Mouse (Mus musculus) gastrocnemius, adult 2 months (tissue): Measurements from ENCODE around the gene Rufy2. TPM values are rescaled to one million over a fixed set of nuclear protein-coding genes. Genes with fewer than 3 reads are reported as not detected.
A peak's percentile ranks its signal among the peaks of the same experiment; 100 is the strongest.

Source experiments
- DNase-seq: peaks from one replicate; pipeline ENCODE4 v3.0.0; 2022
- H3K27ac ChIP-seq: fragments of 200-600 bp; 2 replicates; pipeline ENCODE4 v1.8.1; 2022; ENCODE audit warnings: mild to moderate bottlenecking
- H3K4me3 ChIP-seq: fragments of 200-600 bp; 2 replicates; pipeline ENCODE4 v1.8.1; 2022; ENCODE audit warnings: mild to moderate bottlenecking, moderate library complexity
- CTCF ChIP-seq: fragments of 200-600 bp; IDR thresholded peaks from 2 replicates; pipeline ENCODE4 v1.8.1; 2022; ENCODE audit warnings: antibody characterized with exemption, mild to moderate bottlenecking, moderate library complexity
- intact Hi-C: fragments of 180-260 bp; cut with DNase I; formaldehyde crosslinking; loops from one replicate; pipeline ENCODE4 v1.15.1; 2025
- total RNA-seq, 2 experiments: library from RNA; stranded (reverse); gene quantifications; 2 replicates each; pipeline ENCODE4 v1.2.3; 2021

Rufy2 gene
- total RNA-seq, 2 experiments from 2014 or later: 3.8 to 4.7 TPM

DNA sequence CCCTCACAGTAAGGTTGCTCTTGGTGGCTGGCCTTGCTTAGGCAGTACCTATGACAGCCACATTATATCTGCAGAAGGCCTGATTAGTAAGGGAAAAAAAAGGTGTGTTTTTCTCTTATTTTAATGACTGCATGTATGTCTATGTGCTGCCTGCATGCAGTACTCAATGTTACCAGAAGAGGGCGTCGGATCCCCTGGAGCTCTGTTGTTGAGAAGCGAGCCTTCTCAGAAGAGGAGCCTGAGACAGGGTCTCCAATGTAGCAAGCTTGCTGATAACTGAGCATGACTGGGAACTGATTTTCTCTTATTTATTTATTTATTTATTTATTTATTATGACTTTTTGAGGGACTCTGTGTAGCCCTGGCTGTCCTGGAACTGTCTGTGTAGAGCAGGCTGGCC is 7.3 kb downstream of the Rufy2 start:
- no peak for DNase-seq

DNA sequence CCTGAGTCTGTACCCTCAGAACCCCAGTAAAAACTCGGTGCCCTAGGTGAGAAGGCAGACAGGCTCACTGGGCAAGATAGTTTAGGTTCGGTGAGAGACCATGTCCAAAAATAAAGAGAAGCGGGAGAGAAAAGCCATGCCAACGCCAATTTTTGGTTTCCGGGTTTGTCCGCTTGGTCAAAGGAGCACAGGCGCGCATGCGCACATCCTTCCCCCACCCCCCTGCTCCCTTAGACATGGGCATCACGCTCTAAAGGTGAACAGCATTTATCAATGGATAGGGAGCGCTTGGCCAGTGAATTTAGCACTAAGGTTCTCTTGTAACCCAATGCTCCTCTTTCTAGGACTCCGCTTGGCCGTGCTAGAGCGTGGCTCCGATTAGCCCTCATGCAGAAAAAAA is 10.6 kb downstream of the Rufy2 start:
- Histone ChIP-seq H3K4me3 (no peak overlapping the region), H3K27ac (no peak overlapping the region)
- intact Hi-C loops: no loop called here
- no peak for TF ChIP-seq CTCF
- DNase-seq: no peak

More for the DNA sequence above, 7.3 kb downstream of the Rufy2 start:
- Histone ChIP-seq H3K4me3 (no peak overlapping the region), H3K27ac (no peak overlapping the region)
- intact Hi-C loops: no loop called here
- TF ChIP-seq CTCF: peak; percentile 60

DNA sequence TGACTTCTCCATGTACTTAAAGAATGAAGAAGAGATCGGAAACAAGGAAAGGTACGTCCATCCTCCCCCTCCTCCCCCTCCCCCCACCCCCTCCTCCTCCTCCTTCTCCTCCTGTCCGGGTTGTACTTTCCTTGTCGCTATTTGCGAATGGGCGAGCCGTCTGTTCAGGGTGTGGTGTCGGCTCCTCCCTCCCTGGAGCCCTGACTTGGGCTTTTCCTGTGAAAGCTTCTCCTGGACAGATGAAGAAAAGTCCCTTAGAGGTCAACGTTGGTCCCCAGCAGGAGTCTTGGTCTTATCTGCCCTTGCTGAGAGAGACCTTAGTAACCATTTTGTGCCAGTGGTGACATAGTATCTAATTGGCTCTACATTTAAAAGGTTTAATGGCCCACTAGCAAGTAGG is 14.0 kb downstream of the Rufy2 start:
- TF ChIP-seq CTCF: no peak
- Histone ChIP-seq H3K27ac (no peak overlapping the region), H3K4me3 (no peak overlapping the region)
- intact Hi-C loops: no loop called here
- DNase-seq: no peak

DNA sequence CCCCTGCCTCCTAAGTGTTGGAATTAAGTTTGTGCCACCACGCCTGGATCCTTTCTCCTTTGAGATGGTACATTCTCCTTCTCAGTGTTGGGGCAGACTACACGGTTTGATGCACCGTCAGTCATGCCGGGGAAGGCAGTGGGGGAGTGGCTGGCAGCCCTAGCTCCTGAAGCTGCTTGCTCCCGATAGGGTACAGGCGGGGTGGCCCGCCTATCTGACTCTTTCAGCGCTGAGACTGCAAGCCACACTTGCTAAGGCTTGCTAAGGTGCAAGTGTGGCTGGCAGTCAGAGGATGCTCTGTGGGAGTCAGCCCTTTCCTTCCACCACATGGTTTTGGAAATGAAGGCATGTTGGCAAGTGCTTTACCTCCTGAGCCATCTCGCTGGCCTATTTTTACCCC is 20.6 kb downstream of the Rufy2 start:
- intact Hi-C loops: no loop called here
- DNase-seq: no peak
- Histone ChIP-seq H3K4me3 (no peak overlapping the region), H3K27ac (no peak overlapping the region)
- TF ChIP-seq CTCF: no peak

DNA sequence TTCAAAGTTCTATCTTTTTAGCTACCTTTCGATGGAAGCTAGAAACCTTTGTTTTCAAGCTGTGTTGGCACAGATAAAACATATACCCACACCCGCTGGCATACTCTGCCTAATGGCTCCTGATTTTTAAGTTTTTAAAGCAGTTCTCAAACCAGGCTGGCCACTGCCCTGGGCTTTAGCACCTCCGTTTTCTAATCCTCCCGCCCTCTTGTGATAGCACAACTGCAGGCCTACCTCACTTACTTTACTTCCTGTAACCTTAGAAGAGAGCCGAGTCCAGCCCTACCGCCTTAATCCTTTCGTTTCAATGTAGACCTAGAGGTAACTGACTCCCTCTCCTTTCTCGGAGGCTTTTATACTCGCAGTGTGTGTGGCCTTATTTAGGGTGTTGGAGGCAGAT is 23.2 kb downstream of the Rufy2 start:
- no peak overlapping the region for H3K4me3 ChIP-seq
- no peak overlapping the region for H3K27ac ChIP-seq
- TF ChIP-seq CTCF: no peak
- DNase-seq: no peak
- intact Hi-C loops: no loop called here

DNA sequence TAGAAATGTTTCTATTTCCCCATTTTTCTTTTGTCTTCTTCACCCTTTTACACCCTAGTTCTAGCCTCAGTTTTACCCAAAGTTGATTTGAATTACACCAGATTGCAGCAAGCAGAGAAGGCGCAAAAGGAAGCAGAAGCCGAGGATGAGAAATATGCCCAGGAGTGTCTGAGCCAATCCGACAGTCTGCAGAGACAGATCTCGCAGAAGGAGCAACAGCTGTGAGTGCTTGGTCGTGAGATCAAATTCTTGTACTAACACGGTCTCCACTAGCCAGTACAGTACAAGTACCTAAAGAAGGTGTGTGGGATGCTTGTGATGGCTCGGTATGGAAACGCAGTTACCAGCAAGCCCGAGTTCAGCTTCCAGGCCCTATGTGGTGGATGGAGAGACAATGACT is 24.5 kb downstream of the Rufy2 start:
- DNase-seq: no peak
- no peak overlapping the region for H3K4me3 ChIP-seq
- no peak overlapping the region for H3K27ac ChIP-seq
- TF ChIP-seq CTCF: no peak
- intact Hi-C loops: no loop called here

DNA sequence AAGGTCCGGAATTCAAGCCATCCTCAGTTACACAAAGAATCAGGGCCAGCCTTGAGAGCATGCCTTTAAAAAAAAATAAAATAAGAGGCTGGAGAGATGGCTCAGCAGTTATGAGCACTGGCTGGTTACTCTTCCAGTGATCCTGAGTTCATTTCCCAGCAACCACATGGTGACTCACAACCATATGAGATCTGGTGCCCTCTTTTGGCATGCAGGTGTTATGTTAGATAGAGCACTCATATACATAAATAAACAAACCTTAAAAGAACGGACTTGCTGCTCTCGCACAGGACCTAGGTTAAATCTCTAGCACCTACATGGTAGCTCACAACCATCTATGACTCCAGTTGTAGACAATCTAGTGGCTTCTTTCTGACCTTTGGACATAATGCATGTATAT is 28.2 kb downstream of the Rufy2 start:
- peak; percentile 2; the same call in 1 of the 2 replicates for TF ChIP-seq CTCF
- Histone ChIP-seq H3K27ac (no peak overlapping the region), H3K4me3 (no peak overlapping the region)
- intact Hi-C loops: no loop called here
- no peak for DNase-seq

DNA sequence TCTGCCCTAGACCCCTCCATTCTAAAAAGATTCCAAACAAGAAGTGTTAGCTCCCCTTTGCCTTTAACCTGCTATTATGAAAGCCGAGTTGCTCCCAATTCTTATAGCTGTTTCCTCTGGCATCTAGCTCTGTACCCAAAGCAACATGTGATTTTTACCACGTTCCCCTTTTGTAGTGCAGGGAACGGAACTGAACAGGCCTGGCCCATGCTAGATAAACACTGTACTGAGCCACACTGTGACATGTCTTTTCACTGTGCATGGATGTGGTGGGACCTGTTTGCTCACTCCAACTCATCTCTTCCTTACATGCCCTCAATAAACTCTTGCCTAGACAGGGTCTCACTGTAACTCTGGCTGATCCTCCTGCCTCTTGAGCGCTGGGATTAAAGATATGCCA is 30.2 kb downstream of the Rufy2 start:
- H3K27ac ChIP-seq: no peak overlapping the region
- TF ChIP-seq CTCF: no peak
- no peak overlapping the region for H3K4me3 ChIP-seq
- DNase-seq: no peak
- intact Hi-C loops: no loop called here

DNA sequence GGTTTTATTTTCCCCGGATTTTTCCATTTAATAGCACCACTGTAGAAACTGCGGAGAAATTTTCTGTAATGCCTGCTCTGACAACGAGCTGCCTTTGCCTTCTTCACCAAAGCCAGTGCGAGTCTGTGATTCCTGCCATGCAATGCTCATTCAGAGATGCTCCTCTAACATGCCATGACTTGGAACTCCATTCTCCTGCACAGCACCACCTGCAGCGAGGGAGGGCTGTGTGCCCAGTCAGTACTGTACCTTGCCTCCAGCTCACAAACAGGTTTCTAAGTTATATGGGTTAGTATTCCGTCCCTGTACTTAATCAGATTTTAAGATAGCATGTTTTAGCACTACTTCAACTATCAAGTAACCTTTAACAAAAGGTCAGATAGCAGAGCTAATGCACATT is 31.5 kb downstream of the Rufy2 start:
- H3K4me3 ChIP-seq: no peak overlapping the region
- DNase-seq: no peak
- no peak overlapping the region for H3K27ac ChIP-seq
- no peak for TF ChIP-seq CTCF
- intact Hi-C loops: no loop called here

DNA sequence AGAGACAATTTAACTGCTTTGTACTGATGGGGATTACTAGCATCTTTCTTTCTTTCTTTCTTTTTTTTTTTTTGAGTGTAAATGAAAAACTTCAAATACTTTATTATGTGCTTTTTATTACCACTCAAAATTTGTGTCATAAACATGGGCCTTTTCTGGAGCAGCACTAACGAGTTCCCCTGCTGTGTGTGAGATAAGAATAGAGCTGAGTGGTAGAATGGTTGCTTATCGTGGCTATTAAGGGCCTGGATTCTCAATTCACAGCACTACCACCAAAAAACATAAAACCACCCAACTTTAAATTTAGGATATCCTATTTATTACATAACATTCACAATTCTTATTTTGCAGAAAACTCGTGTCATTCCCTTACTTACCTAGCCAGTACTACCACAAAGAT is 33.5 kb downstream of the Rufy2 start:
- no peak for TF ChIP-seq CTCF
- no peak overlapping the region for H3K27ac ChIP-seq
- DNase-seq: no peak
- H3K4me3 ChIP-seq: no peak overlapping the region
- intact Hi-C loops: no loop called here

DNA sequence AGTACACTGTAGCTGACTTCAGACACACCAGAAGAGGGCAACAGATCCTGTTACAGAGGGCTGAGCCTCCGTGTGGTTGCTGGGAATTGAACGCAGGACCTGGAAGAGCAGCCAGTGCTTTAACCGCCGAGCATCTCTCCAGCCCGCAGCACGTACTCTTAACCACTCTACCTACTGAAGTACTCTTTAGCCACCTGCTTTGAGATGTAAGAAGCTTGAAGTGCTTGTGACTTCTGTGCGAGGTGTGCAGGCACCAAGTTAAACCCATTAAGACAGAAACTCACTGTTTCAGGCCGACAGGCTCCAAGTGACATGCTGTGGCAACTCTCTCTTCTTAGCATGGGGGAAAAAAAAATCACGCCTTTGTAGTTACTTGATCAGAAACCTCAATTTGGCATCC is 34.1 kb downstream of the Rufy2 start:
- DNase-seq: no peak
- Histone ChIP-seq H3K4me3 (no peak overlapping the region), H3K27ac (no peak overlapping the region)
- intact Hi-C loops: no loop called here
- no peak for TF ChIP-seq CTCF

DNA sequence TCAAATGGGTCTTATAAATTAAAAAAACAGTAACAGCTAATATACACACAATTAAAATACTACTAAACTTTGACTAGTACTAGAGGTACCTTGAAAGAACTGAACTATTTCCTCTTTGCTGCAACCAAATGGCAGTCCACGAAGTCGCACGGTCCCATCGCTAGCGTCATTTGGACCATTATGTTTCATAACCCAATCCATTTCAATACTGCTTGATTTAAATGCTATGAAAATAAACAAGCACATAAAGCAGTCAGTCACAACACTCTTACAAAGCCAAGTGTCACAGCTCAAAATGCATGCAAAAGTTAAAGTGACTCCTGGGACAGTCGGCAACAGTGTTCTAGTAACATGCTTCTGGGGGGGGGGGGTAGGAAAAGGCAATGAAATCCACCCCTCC is 39.3 kb downstream of the Rufy2 start:
- no peak for TF ChIP-seq CTCF
- Histone ChIP-seq H3K27ac (no peak overlapping the region), H3K4me3 (no peak overlapping the region)
- intact Hi-C loops: no loop called here
- no peak for DNase-seq

DNA sequence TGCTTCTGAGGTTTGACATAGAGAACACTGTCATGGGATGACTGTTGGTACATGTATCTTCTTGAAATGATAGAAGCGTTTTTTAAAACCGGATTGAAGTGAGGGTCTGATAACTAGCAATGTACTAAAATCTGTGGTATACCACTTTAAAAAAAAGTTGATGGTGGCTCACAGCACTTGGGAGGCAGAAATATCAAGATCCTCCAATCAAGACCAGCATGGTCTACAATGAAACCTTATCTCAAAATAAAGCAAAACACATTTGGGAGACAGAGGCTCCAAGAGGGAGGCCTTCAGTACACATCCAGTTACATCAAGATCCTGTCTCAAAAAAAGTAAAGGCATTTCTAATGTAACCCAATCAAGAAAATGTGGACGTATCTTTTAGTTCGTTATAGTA is 41.7 kb downstream of the Rufy2 start:
- no peak for TF ChIP-seq CTCF
- Histone ChIP-seq H3K4me3 (peak overlapping the region; percentile 74), H3K27ac (peak overlapping the region; percentile 100)
- DNase-seq: no peak
- intact Hi-C loops: loop anchor here (2.0 to 10.0 kb wide), 5 partner anchors 39 to 535 kb away; partner anchors contain the start of genes Ccar1, Herc4, Rufy2 and Vps26a

DNA sequence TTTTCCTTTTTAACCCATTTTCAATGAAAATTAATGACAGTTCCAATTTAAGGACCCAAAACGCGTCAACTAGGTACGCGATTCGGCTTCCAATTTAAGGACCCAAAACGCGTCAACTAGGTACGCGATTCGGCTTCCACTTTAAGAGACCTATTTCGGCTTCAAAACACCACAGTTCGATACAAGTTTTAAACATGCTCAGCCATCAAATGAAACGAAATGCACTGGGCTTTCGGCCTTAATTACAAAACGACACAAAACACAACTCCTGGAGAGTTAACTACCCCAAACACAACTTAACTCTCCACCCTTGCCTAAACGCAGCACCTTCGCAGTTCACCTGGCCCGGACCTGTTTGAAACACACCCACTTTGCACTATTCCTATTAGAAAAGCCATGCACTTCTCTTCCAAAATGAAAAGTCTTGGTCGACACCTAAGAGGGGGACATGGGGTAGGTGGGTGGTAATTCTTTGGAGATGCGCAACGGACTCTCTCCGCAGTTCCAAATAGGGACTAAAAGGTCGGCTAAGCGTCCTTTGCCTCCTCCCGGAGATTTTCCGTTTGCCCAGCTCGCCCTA is 42.6 kb downstream of the Rufy2 start:
- Histone ChIP-seq H3K27ac (peak overlapping the region; percentile 100), H3K4me3 (peak overlapping the region; percentile 74)
- intact Hi-C loops: loop anchor here (2.0 to 10.0 kb wide), 5 partner anchors 40 to 536 kb away; partner anchors contain the start of genes Ccar1, Herc4, Rufy2 and Vps26a
- DNase-seq: no peak
- TF ChIP-seq CTCF: no peak
